Mouse (Mus musculus) retina, embryonic 14.5 days (tissue): ENCODE data around the gene Rps18.

Source experiments
- DNase-seq: peaks from one replicate; pipeline ENCODE4 v3.0.0-alpha.2; 2015; ENCODE audit warnings: low spot score

The Rps18 gene

GRCm38 (mm10) chr17:33920282-33921097 lies 35.3 kb downstream of the Rps18 start:
- DNase-seq = peak; percentile 86

- DNase-seq = peak; percentile 39
These were observed 36.2 kb downstream of the Rps18 start for GRCm38 (mm10) chr17:33919351-33920281.

- no peak for DNase-seq
These were observed 37.3 kb downstream of the Rps18 start for GRCm38 (mm10) chr17:33918293-33919203.

- DNase-seq = no peak
These were observed 38.0 kb downstream of the Rps18 start for GRCm38 (mm10) chr17:33917656-33918292.

- DNase-seq = no peak
These were observed 38.8 kb downstream of the Rps18 start for GRCm38 (mm10) chr17:33916847-33917655.

GRCm38 (mm10) chr17:33916294-33916693 lies 39.5 kb downstream of the Rps18 start:
- DNase-seq = peak; percentile 77

- peak; percentile 98 for DNase-seq
These were observed 40.0 kb downstream of the Rps18 start, which contains the start of the genes Tapbp and Zbtb22 for GRCm38 (mm10) chr17:33915671-33916250. TSS of gene Tapbp (plus strand) at chr17:33915899. TSS of gene Zbtb22 (plus strand) at chr17:33915904.

GRCm38 (mm10) chr17:33914969-33915391 lies 40.8 kb downstream of the Rps18 start:
- no peak for DNase-seq

GRCm38 (mm10) chr17:33913905-33914304 lies 41.9 kb downstream of the Rps18 start:
- DNase-seq = no peak

GRCm38 (mm10) chr17:33913264-33913663 lies 42.5 kb downstream of the Rps18 start:
- DNase-seq = no peak

GRCm38 (mm10) chr17:33911813-33912414 lies 43.9 kb downstream of the Rps18 start:
- DNase-seq = no peak

GRCm38 (mm10) chr17:33911052-33911812 lies 44.6 kb downstream of the Rps18 start:
- no peak for DNase-seq

GRCm38 (mm10) chr17:33910346-33911051 lies 45.3 kb downstream of the Rps18 start:
- DNase-seq = no peak

- no peak for DNase-seq
These were observed 45.9 kb downstream of the Rps18 start for GRCm38 (mm10) chr17:33909869-33910250.

- peak; percentile 98 for DNase-seq
These were observed 46.5 kb downstream of the Rps18 start, which contains the start of gene Daxx for GRCm38 (mm10) chr17:33909077-33909868. TSS of gene Daxx (plus strand) at chr17:33909414.

- DNase-seq = peak; percentile 36
These were observed 47.3 kb downstream of the Rps18 start for GRCm38 (mm10) chr17:33908331-33909076.
